Mouse (Mus musculus): Measurements from ENCODE around the gene Igsf9.
A peak's percentile ranks its signal among the peaks of the same experiment; 100 is the strongest.

Gene Igsf9

GRCm38 (mm10) chr1:172468301-172468877 lies 13.2 kb upstream of the Igsf9 start:
- DNase-seq (ENCODE audit: low spot score in 2 of 2) = no peak

- DNase-seq (ENCODE audit: low spot score in 2 of 2) = no peak
Measured at GRCm38 (mm10) chr1:172469373-172469772, 12.2 kb upstream of the Igsf9 start.

- no peak for DNase-seq (ENCODE audit: low spot score in 2 of 2)
Measured at GRCm38 (mm10) chr1:172469810-172470448, 11.7 kb upstream of the Igsf9 start.

- no peak for DNase-seq (ENCODE audit: low spot score in 2 of 2)
Measured at GRCm38 (mm10) chr1:172472909-172473308, 8.7 kb upstream of the Igsf9 start.

- no peak for DNase-seq (ENCODE audit: low spot score in 2 of 2)
Measured at GRCm38 (mm10) chr1:172474196-172474595, 7.4 kb upstream of the Igsf9 start.

- DNase-seq (ENCODE audit: low spot score in 2 of 2) = no peak
Measured at GRCm38 (mm10) chr1:172475054-172475741, 6.4 kb upstream of the Igsf9 start, which contains the start of gene Slamf9. Gene Slamf9, plus strand, starts transcription at chr1:172475358.

GRCm38 (mm10) chr1:172478020-172478419 lies 3.6 kb upstream of the Igsf9 start:
- DNase-seq (ENCODE audit: low spot score in 2 of 2) = no peak

- DNase-seq (ENCODE audit: low spot score in 2 of 2) = no peak
Measured at GRCm38 (mm10) chr1:172480376-172480775, 1.2 kb upstream of the Igsf9 start.

- DNase-seq (ENCODE audit: low spot score in 2 of 2) = no peak
Measured at GRCm38 (mm10) chr1:172481111-172481510, 477 bp upstream of the Igsf9 start.

- no peak for DNase-seq (ENCODE audit: low spot score in 2 of 2)
Measured at GRCm38 (mm10) chr1:172482518-172483360, 1.2 kb downstream of the Igsf9 start.

GRCm38 (mm10) chr1:172483361-172483660 lies 1.7 kb downstream of the Igsf9 start:
- DNase-seq (ENCODE audit: low spot score in 2 of 2) = no peak

- DNase-seq (ENCODE audit: low spot score in 2 of 2) = no peak
Measured at GRCm38 (mm10) chr1:172484236-172484635, 2.6 kb downstream of the Igsf9 start.

- DNase-seq (ENCODE audit: low spot score in 2 of 2) = no peak
Measured at GRCm38 (mm10) chr1:172484671-172485070, 3.1 kb downstream of the Igsf9 start.

- no peak for DNase-seq (ENCODE audit: low spot score in 2 of 2)
Measured at GRCm38 (mm10) chr1:172485821-172486220, 4.2 kb downstream of the Igsf9 start.

- no peak for DNase-seq (ENCODE audit: low spot score in 2 of 2)
Measured at GRCm38 (mm10) chr1:172486236-172486635, 4.6 kb downstream of the Igsf9 start.

GRCm38 (mm10) chr1:172486651-172487050 lies 5.1 kb downstream of the Igsf9 start:
- no peak for DNase-seq (ENCODE audit: low spot score in 2 of 2)

- DNase-seq (ENCODE audit: low spot score in 2 of 2) = no peak
Measured at GRCm38 (mm10) chr1:172487859-172488258, 6.3 kb downstream of the Igsf9 start.

- no peak for DNase-seq (ENCODE audit: low spot score in 2 of 2)
Measured at GRCm38 (mm10) chr1:172488831-172489230, 7.2 kb downstream of the Igsf9 start.

GRCm38 (mm10) chr1:172489585-172490250 lies 8.1 kb downstream of the Igsf9 start:
- DNase-seq (ENCODE audit: low spot score in 2 of 2) = no peak

- DNase-seq (ENCODE audit: low spot score in 2 of 2) = peak; percentile 77 to 98
Measured at GRCm38 (mm10) chr1:172490261-172490661, 8.7 kb downstream of the Igsf9 start.

- DNase-seq (ENCODE audit: low spot score in 2 of 2) = no peak
Measured at GRCm38 (mm10) chr1:172492047-172492446, 10.5 kb downstream of the Igsf9 start.

GRCm38 (mm10) chr1:172493516-172493915 lies 11.9 kb downstream of the Igsf9 start:
- no peak for DNase-seq (ENCODE audit: low spot score in 2 of 2)
